Comparison of ENCODE assay signal across 1 mouse cellular context in the genomic region with DNA sequence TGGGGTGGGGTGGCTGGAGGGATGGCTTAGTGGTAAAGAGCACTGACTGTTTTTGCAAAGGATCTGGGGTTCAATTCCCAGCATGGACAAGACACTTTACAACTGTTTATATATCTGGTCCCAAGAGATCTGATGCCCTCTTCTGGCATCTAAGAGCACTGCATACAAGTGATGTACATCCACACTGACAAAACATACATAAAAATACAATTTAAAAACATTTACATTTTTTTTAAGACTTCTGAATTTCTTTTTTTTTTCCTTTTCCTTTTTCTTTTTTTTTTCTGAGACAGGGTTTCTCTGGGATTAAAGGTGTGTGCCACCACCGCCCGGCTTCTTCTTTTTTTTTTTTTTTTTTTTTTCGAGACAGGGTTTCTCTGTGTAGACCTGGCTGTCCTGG.
A peak's percentile ranks its signal among the peaks of the same experiment; 100 is the strongest.
TF ChIP-seq lines count a peak whose summit lies in the region.

No protein-coding gene starts in this region.

TF ChIP-seq in ES-E14, 5 proteins besides CTCF, POLR2A, EP300 and RAD21:
- no peak for TF ChIP-seq CHD2 (IDR thresholded peaks at IDR 0.05; ENCODE audit: low read depth, low read length)
- TF ChIP-seq HCFC1 (IDR thresholded peaks at IDR 0.05; ENCODE audit: borderline replicate concordance, insufficient read depth, low read length), result no peak
- TF ChIP-seq MAFK (IDR thresholded peaks at IDR 0.05; ENCODE audit: insufficient read depth, low read depth, low read length), result no peak
- TF ChIP-seq ZC3H11A (IDR thresholded peaks at IDR 0.05; ENCODE audit: borderline replicate concordance, low read depth, low read length), result no peak; the same call in 1 of the 2 replicates
- TF ChIP-seq ZNF384 (IDR thresholded peaks at IDR 0.05; ENCODE audit: low read depth, low read length), result peak; percentile 86
